Mouse (Mus musculus) layer of hippocampus, adult 18-20 months (tissue): Measurements from ENCODE around the gene Mlycd. TPM values are rescaled to one million over a fixed set of nuclear protein-coding genes. Genes with fewer than 3 reads are reported as not detected.
"Not testable (repeated sequence)": the region's sequence is repeated elsewhere in the genome, so short reads cannot be mapped to it uniquely, and the experiment has no call there.

Experiments used
- DNase-seq, 2 experiments: peaks; one replicate each; pipeline ENCODE4 v3.0.0; 2022; ENCODE audit warnings: low spot score in 2 of 2
- long read RNA-seq: library from polyadenylated mRNA; stranded (forward); transcript quantifications from one replicate; pipeline ENCODE4 v2.0.0, GENCODE M21; 2021
- total RNA-seq, 2 experiments: library from RNA; stranded (reverse); gene quantifications; 2 replicates each; pipeline ENCODE4 v1.2.3; 2021

Mlycd gene
- total RNA-seq = 10 to 100 TPM; 28.2 to 28.7 TPM
- long read RNA-seq, transcript Mlycd-201 (5 exons, 2,128 nt) = major isoform, 78 of 82 reads
- long read RNA-seq, partial matches to known transcripts = 0 of 82 reads
- long read RNA-seq, other reads (novel, unspliced or antisense) = 4 of 82 reads

GRCm38 (mm10) chr8:119394524-119395026, at the start of gene Mlycd:
Gene Mlycd (plus strand): TSS chr8:119394878.
- DNase-seq = peak; percentile 89 to 93

GRCm38 (mm10) chr8:119345029-119345682, 49.5 kb upstream of the Mlycd start:
- no peak for DNase-seq

- no peak for DNase-seq
These were observed 49.0 kb upstream of the Mlycd start for GRCm38 (mm10) chr8:119345683-119346075.

GRCm38 (mm10) chr8:119351647-119352046, 43.0 kb upstream of the Mlycd start:
- DNase-seq = no peak

- DNase-seq = peak in 1 of 2 experiments; percentile 32
These were observed 41.6 kb upstream of the Mlycd start for GRCm38 (mm10) chr8:119352977-119353658.

- DNase-seq = no peak
These were observed 41.0 kb upstream of the Mlycd start for GRCm38 (mm10) chr8:119353659-119354023.

GRCm38 (mm10) chr8:119356631-119357030, 38.0 kb upstream of the Mlycd start:
- not testable (repeated sequence) for DNase-seq

GRCm38 (mm10) chr8:119358175-119358574, 36.5 kb upstream of the Mlycd start:
- no peak for DNase-seq

- DNase-seq = no peak
These were observed 35.8 kb upstream of the Mlycd start for GRCm38 (mm10) chr8:119358836-119359235.

- no peak for DNase-seq
These were observed 33.9 kb upstream of the Mlycd start for GRCm38 (mm10) chr8:119360686-119361295.

GRCm38 (mm10) chr8:119374716-119375115, 20.0 kb upstream of the Mlycd start:
- not testable (repeated sequence) for DNase-seq

GRCm38 (mm10) chr8:119378476-119378875, 16.2 kb upstream of the Mlycd start:
- DNase-seq = no peak

- peak in 1 of 2 experiments; percentile 57 for DNase-seq
These were observed 14.1 kb upstream of the Mlycd start for GRCm38 (mm10) chr8:119380619-119381018.

- peak; percentile 62 to 93 for DNase-seq
These were observed 10.2 kb upstream of the Mlycd start for GRCm38 (mm10) chr8:119384478-119384877.

- no peak for DNase-seq
These were observed 8.8 kb upstream of the Mlycd start for GRCm38 (mm10) chr8:119385854-119386253.

GRCm38 (mm10) chr8:119386988-119387387, 7.7 kb upstream of the Mlycd start:
- DNase-seq = no peak

GRCm38 (mm10) chr8:119394097-119394496, 581 bp upstream of the Mlycd start:
- DNase-seq = no peak

GRCm38 (mm10) chr8:119395072-119395950, 633 bp downstream of the Mlycd start:
- no peak for DNase-seq

- DNase-seq = no peak
These were observed 3.9 kb downstream of the Mlycd start for GRCm38 (mm10) chr8:119398558-119398957.

- DNase-seq = no peak
These were observed 4.6 kb downstream of the Mlycd start for GRCm38 (mm10) chr8:119399255-119399654.

GRCm38 (mm10) chr8:119400122-119400671, 5.5 kb downstream of the Mlycd start:
- DNase-seq = no peak
